Mouse (Mus musculus) MEL (cell line): ENCODE measurements around the gene Tff3. TPM values are rescaled to one million over a fixed set of nuclear protein-coding genes. Genes with fewer than 3 reads are reported as not detected.

Experiments used
- DNase-seq: peaks from one replicate; pipeline ENCODE4 v3.0.0; 2011; ENCODE audit warnings: low read depth, low spot score
- H3K27ac ChIP-seq: 2 replicates; pipeline ENCODE4 v1.5.1; 2012; ENCODE audit warnings: low read depth, mild to moderate bottlenecking, control low read depth, low read length, moderate library complexity; ENCODE audit not compliant: control insufficient read depth
- H3K27me3 ChIP-seq, 2 experiments: fragments of 150-350 bp in 1 of 2; sonication (generic) in 1 of 2; 2 replicates each; pipeline ENCODE4 v1.6.1; 2012; ENCODE audit warnings: low read length in 2 of 2, mild to moderate bottlenecking in 2 of 2, improper control_type of control experiment in 1 of 2, moderate library complexity in 1 of 2; ENCODE audit not compliant: insufficient read depth in 2 of 2, control insufficient read depth in 1 of 2
- H3K36me3 ChIP-seq, 2 experiments: 2 replicates each; pipeline ENCODE4 v1.6.1; 2012 to 2014; ENCODE audit warnings: low read length in 2 of 2, improper control_type of control experiment in 1 of 2, inconsistent platforms in 1 of 2, mild to moderate bottlenecking in 1 of 2; ENCODE audit not compliant: insufficient read depth in 2 of 2, control insufficient read depth in 1 of 2
- H3K4me1 ChIP-seq, 2 experiments: fragments of 150-350 bp in 1 of 2; sonication (generic) in 1 of 2; 2 replicates each; pipeline ENCODE4 v1.6.1; 2012; ENCODE audit warnings: low read length in 2 of 2, improper control_type of control experiment in 1 of 2, mild to moderate bottlenecking in 1 of 2; ENCODE audit not compliant: insufficient read depth in 2 of 2, control insufficient read depth in 1 of 2
- H3K4me3 ChIP-seq, 2 experiments: fragments of 150-350 bp in 1 of 2; sonication (generic) in 1 of 2; 2 replicates each; pipeline ENCODE4 v1.5.1; 2012; ENCODE audit warnings: low read depth in 2 of 2, low read length in 2 of 2, mild to moderate bottlenecking in 2 of 2, moderate library complexity in 2 of 2, control low read depth in 1 of 2, improper control_type of control experiment in 1 of 2; ENCODE audit not compliant: control insufficient read depth in 1 of 2, insufficient read depth in 1 of 2
- H3K79me2 ChIP-seq: 2 replicates; pipeline ENCODE4 v1.6.1; 2012; ENCODE audit warnings: mild to moderate bottlenecking, low read length, moderate library complexity; ENCODE audit not compliant: control insufficient read depth, poor library complexity, insufficient read depth
- H3K9ac ChIP-seq: 2 replicates; pipeline ENCODE4 v1.6.1; 2012; ENCODE audit warnings: low read depth, mild to moderate bottlenecking, control low read depth, low read length, moderate library complexity; ENCODE audit not compliant: control insufficient read depth, poor library complexity, severe bottlenecking
- H3K9me3 ChIP-seq: fragments of 150-350 bp; sonication (generic); replicated peaks from 2 replicates; pipeline ENCODE4 v1.6.1; 2012; ENCODE audit warnings: mild to moderate bottlenecking, low read length, improper control_type of control experiment, moderate library complexity; ENCODE audit not compliant: insufficient read depth
- BHLHE40 ChIP-seq: IDR thresholded peaks from 2 replicates; pipeline ENCODE4 v1.6.1; 2012; ENCODE audit warnings: low read depth, mild to moderate bottlenecking, inconsistent platforms, low read length, improper control_type of control experiment, borderline replicate concordance
- CTCF ChIP-seq, 3 experiments: IDR thresholded peaks in 2 of 3; conservative IDR thresholded peaks in 1 of 3; 2 replicates each; pipeline ENCODE4 v1.5.1; 2011 to 2012; ENCODE audit warnings: low read length in 3 of 3, low read depth in 2 of 3, mild to moderate bottlenecking in 2 of 3, improper control_type of control experiment in 1 of 3, inconsistent platforms in 1 of 3, mixed read lengths in 1 of 3, moderate library complexity in 1 of 3; ENCODE audit not compliant: control insufficient read depth in 1 of 3, insufficient read depth in 1 of 3, poor library complexity in 1 of 3, severe bottlenecking in 1 of 3
- ETS1 ChIP-seq: IDR thresholded peaks from 2 replicates; pipeline ENCODE4 v1.6.1; 2012; ENCODE audit warnings: low read depth, mild to moderate bottlenecking, inconsistent platforms, low read length, improper control_type of control experiment, moderate library complexity
- HCFC1 ChIP-seq: IDR thresholded peaks from 2 replicates; pipeline ENCODE4 v1.6.1; 2012; ENCODE audit warnings: low read depth, mild to moderate bottlenecking, inconsistent platforms, low read length, improper control_type of control experiment, moderate library complexity
- KAT2A ChIP-seq: conservative IDR thresholded peaks from 2 replicates; pipeline ENCODE4 v1.6.1; 2012; ENCODE audit warnings: low read depth, low read length, improper control_type of control experiment, inconsistent platforms
- MAZ ChIP-seq: IDR thresholded peaks from 2 replicates; pipeline ENCODE4 v1.6.1; 2012; ENCODE audit warnings: low read depth, mild to moderate bottlenecking, inconsistent platforms, low read length, improper control_type of control experiment
- MEF2A ChIP-seq: IDR thresholded peaks from 2 replicates; pipeline ENCODE4 v1.6.1; 2014; ENCODE audit warnings: low read depth, mild to moderate bottlenecking, inconsistent platforms, low read length, improper control_type of control experiment; ENCODE audit not compliant: poor library complexity, insufficient replicate concordance, severe bottlenecking; ENCODE audit errors: extremely low read depth
- MXI1 ChIP-seq: IDR thresholded peaks from 2 replicates; pipeline ENCODE4 v1.6.1; 2011; ENCODE audit warnings: mild to moderate bottlenecking, low read depth, low read length, improper control_type of control experiment
- MYC ChIP-seq: IDR thresholded peaks from 2 replicates; pipeline ENCODE4 v1.6.1; 2011; ENCODE audit warnings: low read depth, mild to moderate bottlenecking, low read length, improper control_type of control experiment, moderate library complexity
- NELFE ChIP-seq: IDR thresholded peaks from 2 replicates; pipeline ENCODE4 v1.6.1; 2011; ENCODE audit warnings: low read depth, low read length, improper control_type of control experiment
- POLR2AphosphoS2 ChIP-seq: IDR thresholded peaks from 2 replicates; pipeline ENCODE4 v1.6.1; 2011; ENCODE audit warnings: low read length, improper control_type of control experiment
- POLR2AphosphoS5 ChIP-seq: IDR thresholded peaks from 2 replicates; pipeline ENCODE4 v1.6.1; 2012; ENCODE audit warnings: low read depth, borderline replicate concordance, mild to moderate bottlenecking, inconsistent platforms, low read length, moderate library complexity, mixed read lengths
- RAD21 ChIP-seq: IDR thresholded peaks from 2 replicates; pipeline ENCODE4 v1.6.1; 2011; ENCODE audit warnings: mild to moderate bottlenecking, low read depth, low read length, improper control_type of control experiment
- RCOR1 ChIP-seq: IDR thresholded peaks from 2 replicates; pipeline ENCODE4 v1.6.1; 2012; ENCODE audit warnings: low read depth, mild to moderate bottlenecking, inconsistent platforms, low read length, improper control_type of control experiment
- SIN3A ChIP-seq: IDR thresholded peaks from 2 replicates; pipeline ENCODE4 v1.6.1; 2012; ENCODE audit warnings: low read length, improper control_type of control experiment, inconsistent platforms
- TAL1 ChIP-seq: IDR thresholded peaks from 2 replicates; pipeline ENCODE4 v1.6.1; 2012; ENCODE audit warnings: mild to moderate bottlenecking, inconsistent platforms, low read length, moderate library complexity, mixed read lengths
- TBP ChIP-seq: IDR thresholded peaks from 2 replicates; pipeline ENCODE4 v1.8.0; 2011; ENCODE audit warnings: low read depth, low read length, improper control_type of control experiment
- TCF12 ChIP-seq: IDR thresholded peaks from 2 replicates; pipeline ENCODE4 v1.6.1; 2014; ENCODE audit warnings: low read depth, mild to moderate bottlenecking, inconsistent platforms, low read length, improper control_type of control experiment, moderate library complexity
- UBTF ChIP-seq: IDR thresholded peaks from 2 replicates; pipeline ENCODE4 v1.6.1; 2012; ENCODE audit warnings: low read depth, mild to moderate bottlenecking, inconsistent platforms, low read length, improper control_type of control experiment, moderate library complexity, borderline replicate concordance; ENCODE audit not compliant: insufficient read depth
- USF1 ChIP-seq: IDR thresholded peaks from 2 replicates; pipeline ENCODE4 v1.6.1; 2014; ENCODE audit warnings: low read depth, mild to moderate bottlenecking, inconsistent platforms, low read length, improper control_type of control experiment, moderate library complexity
- ZMIZ1 ChIP-seq: IDR thresholded peaks from 2 replicates; pipeline ENCODE4 v1.6.1; 2012; ENCODE audit warnings: low read depth, mild to moderate bottlenecking, inconsistent platforms, low read length, improper control_type of control experiment, moderate library complexity
- ZNF384 ChIP-seq: IDR thresholded peaks from 2 replicates; pipeline ENCODE4 v1.6.1; 2012; ENCODE audit warnings: low read depth, mild to moderate bottlenecking, inconsistent platforms, low read length, improper control_type of control experiment
- polyA plus RNA-seq, 2 experiments: library from polyadenylated mRNA; stranded (reverse) in 1 of 2; unstranded in 1 of 2; fragments of >175 nt in 1 of 2; fragments of >200 nt in 1 of 2; gene quantifications; 2 replicates each; pipeline versions ENCODE4 v1.2.1 to v1.2.4; 2012; ENCODE audit warnings: low replicate concordance in 2 of 2, low read depth in 1 of 2; ENCODE audit not compliant: insufficient read length in 2 of 2, insufficient read depth in 1 of 2, missing spikeins in 1 of 2
- total RNA-seq: library from RNA; depleted of rRNA; stranded (reverse); fragments of 300-350 nt; gene quantifications from 2 replicates; pipeline ENCODE4 v1.2.3, GENCODE M21; 2012

The Tff3 gene
- total and polyA plus RNA-seq, 3 experiments: not detected

- no peak for DNase-seq
- Histone ChIP-seq H3K27ac (no peak overlapping the region), H3K79me2 (no peaks in the 10 kb centered on the region), H3K9ac (no peak overlapping the region), H3K4me1 (peaks cover 0 to 3% of the 10 kb centered on the region in 2 experiments; a peak in 1 of 4 replicates), H3K27me3 (peaks cover 4 to 7% of the 10 kb centered on the region in 2 experiments; a peak in 3 of 4 replicates), H3K36me3 (no peaks in the 10 kb centered on the region), H3K9me3 (no peaks in the 10 kb centered on the region), H3K4me3 (no peak overlapping the region)
- TF ChIP-seq POLR2AphosphoS2: no peak
- TF ChIP-seq KAT2A: no peak
- TF ChIP-seq BHLHE40: no peak
- no peak for TF ChIP-seq SIN3A
Measured at GRCm38 (mm10) chr17:31153785-31154184, 24.3 kb upstream of the Tff3 start.

- DNase-seq: no peak
- H3K9ac ChIP-seq: no peak overlapping the region
- no peak overlapping the region for H3K4me3 ChIP-seq
- H3K4me1 ChIP-seq: peaks cover 0 to 3% of the 10 kb centered on the region in 2 experiments; a peak in 1 of 4 replicates
- H3K36me3 ChIP-seq: no peaks in the 10 kb centered on the region
- H3K27ac ChIP-seq: no peak overlapping the region
- H3K27me3 ChIP-seq: peaks cover 4 to 7% of the 10 kb centered on the region in 2 experiments; a peak in 3 of 4 replicates
- H3K79me2 ChIP-seq: no peaks in the 10 kb centered on the region
- H3K9me3 ChIP-seq: no peaks in the 10 kb centered on the region
- TF ChIP-seq ETS1: no peak
- TF ChIP-seq ZNF384: no peak
- TF ChIP-seq USF1: no peak
Measured at GRCm38 (mm10) chr17:31152966-31153499, 23.6 kb upstream of the Tff3 start.

- Histone ChIP-seq H3K27me3 (peaks cover 4 to 7% of the 10 kb centered on the region in 2 experiments; a peak in 3 of 4 replicates), H3K4me3 (no peak overlapping the region), H3K9ac (no peak overlapping the region), H3K9me3 (no peaks in the 10 kb centered on the region), H3K36me3 (no peaks in the 10 kb centered on the region), H3K79me2 (no peaks in the 10 kb centered on the region), H3K27ac (no peak overlapping the region), H3K4me1 (peaks cover 0 to 3% of the 10 kb centered on the region in 2 experiments; a peak in 1 of 4 replicates)
- no peak for DNase-seq
- no peak for TF ChIP-seq HCFC1
- TF ChIP-seq RCOR1: no peak
- no peak for TF ChIP-seq CTCF (IDR thresholded peaks at IDR 0.05 in 2 of 3, conservative IDR thresholded peaks at IDR 0.05 in 1 of 3; ENCODE audit: control insufficient read depth in 1 of 3, insufficient read depth in 1 of 3, low read depth in 2 of 3, low read length in 3 of 3, poor library complexity in 1 of 3, severe bottlenecking in 1 of 3)
- no peak for TF ChIP-seq RAD21
- TF ChIP-seq NELFE: no peak
- TF ChIP-seq MYC: no peak
- TF ChIP-seq POLR2AphosphoS5: no peak
- TF ChIP-seq TBP: no peak
- no peak for TF ChIP-seq UBTF
- no peak for TF ChIP-seq MEF2A
- TF ChIP-seq MAZ: no peak
- no peak for TF ChIP-seq TAL1
- no peak for TF ChIP-seq TCF12
- no peak for TF ChIP-seq ZMIZ1
- TF ChIP-seq MXI1: no peak
- TF ChIP-seq POLR2AphosphoS2: no peak
Measured at GRCm38 (mm10) chr17:31152512-31152911, 23.1 kb upstream of the Tff3 start.
